Mouse (Mus musculus) neutrophil, adult 5-6 weeks (primary cell): ENCODE results near the gene Srp14. TPM values are rescaled to one million over a fixed set of nuclear protein-coding genes. Genes with fewer than 3 reads are reported as not detected.
A peak's percentile ranks its signal among the peaks of the same experiment; 100 is the strongest.

Experiments used
- ATAC-seq: fragments of 151-379, 151-347 bp; 2 replicates; pipeline ENCODE4 v1.8.0; 2017; ENCODE audit warnings: mild to moderate bottlenecking, moderate TSS enrichment; ENCODE audit not compliant: insufficient number of reproducible peaks, poor library complexity, low FRiP score, severe bottlenecking; ENCODE audit errors: extremely low read depth
- total RNA-seq: library from RNA; stranded (forward); fragments of 200-1000 nt; gene quantifications from 2 replicates; pipeline ENCODE4 v1.2.3, GENCODE M21; 2017

The Srp14 gene
- total RNA-seq: 184 and 186 TPM in 2 replicates

- ATAC-seq: peak; percentile 92
Measured at GRCm38 (mm10) chr2:118479550-118479909, at the start of gene Srp14. Gene Srp14, minus strand, starts transcription at chr2:118479711.

- ATAC-seq: no peak
Measured at GRCm38 (mm10) chr2:118526545-118526944, 47.0 kb upstream of the Srp14 start.

- ATAC-seq: no peak
Measured at GRCm38 (mm10) chr2:118524811-118525210, 45.3 kb upstream of the Srp14 start.

GRCm38 (mm10) chr2:118523163-118523730 lies 43.7 kb upstream of the Srp14 start:
- no peak for ATAC-seq

GRCm38 (mm10) chr2:118522265-118522664 lies 42.8 kb upstream of the Srp14 start:
- ATAC-seq: no peak

GRCm38 (mm10) chr2:118520042-118520933 lies 40.8 kb upstream of the Srp14 start:
- ATAC-seq: no peak

GRCm38 (mm10) chr2:118512418-118513377 lies 33.2 kb upstream of the Srp14 start:
- ATAC-seq: no peak

- no peak for ATAC-seq
Measured at GRCm38 (mm10) chr2:118511779-118512417, 32.4 kb upstream of the Srp14 start.

- ATAC-seq: no peak
Measured at GRCm38 (mm10) chr2:118510447-118511310, 31.2 kb upstream of the Srp14 start.

GRCm38 (mm10) chr2:118509688-118510446 lies 30.4 kb upstream of the Srp14 start:
- ATAC-seq: no peak

GRCm38 (mm10) chr2:118507126-118507525 lies 27.6 kb upstream of the Srp14 start:
- no peak for ATAC-seq

- ATAC-seq: no peak
Measured at GRCm38 (mm10) chr2:118500191-118500590, 20.7 kb upstream of the Srp14 start.

- ATAC-seq: peak; percentile 42; the same call in 1 of the 2 replicates
Measured at GRCm38 (mm10) chr2:118499135-118499961, 19.8 kb upstream of the Srp14 start.

GRCm38 (mm10) chr2:118498476-118498875 lies 19.0 kb upstream of the Srp14 start:
- no peak for ATAC-seq

- no peak for ATAC-seq
Measured at GRCm38 (mm10) chr2:118497890-118498289, 18.4 kb upstream of the Srp14 start.

- no peak for ATAC-seq
Measured at GRCm38 (mm10) chr2:118495024-118495423, 15.5 kb upstream of the Srp14 start.
